Mouse (Mus musculus) gastrocnemius, postnatal 14 days (tissue): ENCODE results near the gene Clip1. TPM values are rescaled to one million over a fixed set of nuclear protein-coding genes. Genes with fewer than 3 reads are reported as not detected.

Source experiments
- DNase-seq: peaks from one replicate; pipeline ENCODE4 v3.0.0; 2021; ENCODE audit warnings: mixed read lengths
- intact Hi-C: fragments of 180-260 bp; cut with DNase I; formaldehyde crosslinking; loops from one replicate; pipeline ENCODE4 v1.15.1; 2025; ENCODE audit warnings: low total_unique reads
- total RNA-seq, 2 experiments: library from RNA; stranded (reverse); gene quantifications; 2 replicates each; pipeline ENCODE4 v1.2.3; 2021

Clip1 gene
- total RNA-seq, 2 experiments from 2014 or later: 122 TPM

GRCm38 (mm10) chr5:123614246-123614645 lies 70.2 kb downstream of the Clip1 start:
- no peak for DNase-seq
- intact Hi-C loops: no loop called here

GRCm38 (mm10) chr5:123609843-123610242 lies 74.6 kb downstream of the Clip1 start:
- DNase-seq: peak; percentile 69
- intact Hi-C loops: no loop called here

- DNase-seq: no peak
- intact Hi-C loops: no loop called here
These were observed 75.0 kb downstream of the Clip1 start for GRCm38 (mm10) chr5:123609416-123609815.

- no peak for DNase-seq
- intact Hi-C loops: no loop called here
These were observed 77.2 kb downstream of the Clip1 start for GRCm38 (mm10) chr5:123607211-123607669.

- DNase-seq: no peak
- intact Hi-C loops: no loop called here
These were observed 80.9 kb downstream of the Clip1 start for GRCm38 (mm10) chr5:123603496-123603895.

GRCm38 (mm10) chr5:123602174-123602573 lies 82.2 kb downstream of the Clip1 start:
- intact Hi-C loops: no loop called here
- no peak for DNase-seq

- intact Hi-C loops: no loop called here
- no peak for DNase-seq
These were observed 85.1 kb downstream of the Clip1 start for GRCm38 (mm10) chr5:123599319-123599718.

GRCm38 (mm10) chr5:123593622-123594280 lies 90.7 kb downstream of the Clip1 start:
- DNase-seq: no peak
- intact Hi-C loops: no loop called here

- no peak for DNase-seq
- intact Hi-C loops: no loop called here
These were observed 104.4 kb downstream of the Clip1 start for GRCm38 (mm10) chr5:123580043-123580442.

- no peak for DNase-seq
- intact Hi-C loops: no loop called here
These were observed 107.7 kb downstream of the Clip1 start for GRCm38 (mm10) chr5:123576696-123577095.

GRCm38 (mm10) chr5:123573362-123573761 lies 111.1 kb downstream of the Clip1 start:
- DNase-seq: no peak
- intact Hi-C loops: no loop called here

- peak; percentile 99 for DNase-seq
- intact Hi-C loops: no loop called here
These were observed 111.8 kb downstream of the Clip1 start, which contains the start of gene Vps33a for GRCm38 (mm10) chr5:123572357-123573186. Gene Vps33a, minus strand, starts transcription at chr5:123573038.

GRCm38 (mm10) chr5:123561128-123561527 lies 123.3 kb downstream of the Clip1 start:
- DNase-seq: no peak
- intact Hi-C loops: no loop called here

- no peak for DNase-seq
- intact Hi-C loops: no loop called here
These were observed 124.8 kb downstream of the Clip1 start for GRCm38 (mm10) chr5:123559588-123559987.

GRCm38 (mm10) chr5:123556451-123556850 lies 128.0 kb downstream of the Clip1 start:
- DNase-seq: peak; percentile 68
- intact Hi-C loops: no loop called here

- DNase-seq: no peak
- intact Hi-C loops: no loop called here
These were observed 128.7 kb downstream of the Clip1 start for GRCm38 (mm10) chr5:123555693-123556092.

- intact Hi-C loops: no loop called here
- no peak for DNase-seq
These were observed 150.6 kb downstream of the Clip1 start for GRCm38 (mm10) chr5:123533801-123534200.

- intact Hi-C loops: no loop called here
- DNase-seq: no peak
These were observed 154.4 kb downstream of the Clip1 start for GRCm38 (mm10) chr5:123530056-123530455.

- no peak for DNase-seq
- intact Hi-C loops: no loop called here
These were observed 155.8 kb downstream of the Clip1 start for GRCm38 (mm10) chr5:123528641-123529040.
